Mouse (Mus musculus) ES-CJ7 (cell line): Measurements from ENCODE around the gene Cmklr1.

Source experiments
- DNase-seq: peaks from one replicate; pipeline ENCODE4 v3.0.0; 2011; ENCODE audit warnings: low read depth, low spot score

The Cmklr1 gene

DNA sequence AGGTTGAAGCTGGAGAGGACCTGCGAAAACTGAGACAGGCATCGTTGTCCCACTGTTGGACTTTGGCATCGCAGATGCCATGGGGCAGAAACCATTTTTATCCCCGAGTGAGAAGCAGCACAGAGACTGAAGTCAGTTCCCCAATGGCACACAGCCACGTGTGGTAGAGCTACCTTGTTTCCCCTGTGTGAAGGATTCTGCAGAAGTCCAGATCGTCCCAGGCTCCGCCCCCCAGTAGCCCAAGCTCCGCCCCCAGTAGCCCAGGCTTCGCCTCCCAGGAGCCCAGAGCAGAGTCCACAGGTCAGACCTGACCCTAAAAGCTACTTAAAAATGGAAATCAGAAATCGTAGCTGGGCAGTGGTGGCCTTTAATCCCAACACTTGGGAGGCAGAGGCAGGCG is 4.0 kb upstream of the Cmklr1 start:
- DNase-seq = peak; percentile 56

- peak; percentile 20 for DNase-seq
Observed at GRCm38 (mm10) chr5:113652215-113652614, 2.0 kb upstream of the Cmklr1 start.

- DNase-seq = no peak
Observed at GRCm38 (mm10) chr5:113648647-113649211, 1.5 kb downstream of the Cmklr1 start.

DNA sequence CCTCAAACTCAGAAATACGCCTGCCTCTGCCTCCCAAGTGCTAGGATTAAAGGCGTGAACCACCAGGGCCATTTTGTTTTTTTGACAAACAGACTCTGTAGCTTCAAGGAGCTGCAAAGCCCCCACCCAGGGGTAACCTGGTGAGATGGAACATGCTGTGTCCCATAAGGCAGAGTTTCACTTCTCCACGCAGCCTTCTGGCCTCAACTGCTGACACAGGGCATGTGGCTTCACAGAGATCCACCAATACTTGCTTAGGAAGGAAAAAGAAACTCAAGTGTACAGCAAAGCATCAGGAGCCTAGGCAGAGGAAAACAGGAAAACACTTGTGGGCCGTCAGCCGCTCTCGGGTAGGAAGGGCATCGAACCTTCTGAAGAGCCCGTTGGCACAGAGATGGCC is 3.1 kb downstream of the Cmklr1 start:
- DNase-seq = no peak

DNA sequence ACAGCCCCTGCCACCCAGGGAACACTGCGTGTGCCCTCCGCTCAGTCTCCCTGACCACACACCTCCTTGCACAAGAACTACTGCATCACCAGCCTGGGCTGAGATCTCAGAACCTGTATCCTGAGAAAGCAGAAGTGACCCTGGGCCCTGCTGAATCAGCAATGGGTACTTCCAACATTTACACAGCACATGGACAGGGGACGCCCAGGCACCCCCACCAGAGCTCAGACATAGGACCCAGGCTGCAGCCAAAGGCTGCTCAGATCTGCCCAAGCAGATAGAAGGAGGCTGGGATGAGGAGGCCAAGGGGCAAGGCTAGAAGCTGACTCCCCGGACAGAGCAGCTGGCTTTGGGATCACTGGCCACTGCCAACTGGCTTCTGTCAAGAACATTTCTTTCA is 5.7 kb downstream of the Cmklr1 start:
- DNase-seq = no peak

DNA sequence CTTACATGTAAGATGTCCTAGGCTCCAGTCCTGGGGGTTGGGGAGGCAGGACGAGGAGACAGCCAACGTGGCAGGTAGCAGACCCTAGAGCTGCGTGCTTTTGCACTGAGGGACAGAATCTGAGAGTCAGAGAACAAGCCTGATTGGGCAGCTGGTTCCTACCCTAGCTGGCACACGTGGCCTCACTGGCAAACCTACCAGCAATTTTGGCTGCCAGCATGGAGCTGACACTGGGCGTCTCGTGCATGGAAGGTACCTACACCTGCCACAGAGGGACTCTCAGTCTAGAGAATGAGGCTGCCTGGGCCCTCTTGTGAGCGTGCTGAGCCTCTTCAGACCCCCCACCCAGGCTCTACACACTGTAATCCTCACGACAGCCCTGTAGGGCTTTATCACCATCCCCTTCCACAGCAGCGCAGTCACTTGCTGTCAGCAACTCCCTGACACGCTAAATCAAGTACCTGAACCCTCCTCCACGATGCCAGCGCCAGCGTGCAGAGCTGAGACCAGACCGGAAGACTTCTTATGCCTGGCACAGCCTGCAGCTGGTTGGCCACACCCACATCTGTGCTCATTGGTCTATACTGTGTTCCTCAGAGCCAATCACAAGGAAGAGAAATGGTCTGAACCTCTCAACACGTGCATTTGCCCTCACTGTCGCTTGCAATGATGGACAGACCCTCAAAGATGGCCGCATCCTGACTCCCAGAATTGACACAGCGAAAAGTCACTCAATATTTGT is 6.9 kb downstream of the Cmklr1 start:
- DNase-seq = peak; percentile 87

- no peak for DNase-seq
Observed at GRCm38 (mm10) chr5:113641066-113641465, 9.2 kb downstream of the Cmklr1 start.

DNA sequence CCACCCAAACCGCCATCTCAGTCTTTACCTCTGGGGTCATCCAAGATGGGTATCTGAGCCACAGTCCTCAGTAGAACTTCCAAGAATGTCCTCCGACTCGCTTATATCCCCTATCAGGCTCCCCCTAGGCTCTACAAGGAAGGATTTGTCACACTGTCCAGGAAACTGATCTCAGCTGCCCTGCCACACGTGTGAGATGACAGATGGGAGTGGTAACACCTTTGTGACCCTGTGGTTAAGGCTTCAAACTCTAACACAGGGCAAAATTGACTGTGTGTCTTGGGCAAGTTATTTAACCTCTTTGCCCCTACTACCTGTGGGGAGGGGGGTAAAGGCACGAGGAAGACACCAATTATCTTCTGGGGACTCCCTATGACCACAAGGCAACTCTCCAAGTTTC is 11.1 kb downstream of the Cmklr1 start:
- DNase-seq = no peak

- no peak for DNase-seq
Observed at GRCm38 (mm10) chr5:113638055-113638454, 12.2 kb downstream of the Cmklr1 start.

GRCm38 (mm10) chr5:113637631-113638030 is 12.6 kb downstream of the Cmklr1 start:
- DNase-seq = no peak

DNA sequence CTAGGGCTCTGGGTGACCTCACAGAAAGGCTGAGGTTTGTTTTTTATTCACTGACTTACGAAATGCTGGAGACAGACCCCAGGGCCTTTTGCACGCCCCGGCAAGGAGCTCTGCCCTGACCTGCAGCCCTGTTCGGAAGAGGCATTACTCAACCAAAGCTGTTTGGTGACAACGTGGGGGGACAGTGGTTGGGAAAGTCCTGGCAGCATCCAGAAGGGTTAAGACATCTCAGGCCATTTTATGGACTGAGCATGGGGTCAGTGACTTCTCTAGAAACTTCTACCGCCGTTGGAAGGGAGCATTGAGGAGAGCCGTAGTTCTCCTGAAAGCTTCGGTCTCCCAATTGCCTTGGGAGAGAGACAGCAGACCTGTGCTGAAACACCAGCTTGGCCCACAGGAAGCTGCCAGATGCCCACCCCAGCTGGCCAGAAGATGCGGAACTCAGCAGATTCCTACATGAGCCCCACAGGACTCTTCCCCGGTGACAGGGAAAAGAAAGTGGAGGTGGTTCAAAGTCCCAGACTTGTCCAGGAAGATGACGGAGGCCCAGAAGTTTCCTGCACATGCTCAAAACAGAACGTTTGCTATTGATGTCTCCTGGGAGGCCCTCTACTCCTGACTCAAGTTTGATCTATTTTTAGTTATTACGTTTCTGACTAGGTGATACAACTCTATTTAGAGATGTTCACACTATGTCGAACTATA is 14.2 kb downstream of the Cmklr1 start:
- DNase-seq = no peak

DNA sequence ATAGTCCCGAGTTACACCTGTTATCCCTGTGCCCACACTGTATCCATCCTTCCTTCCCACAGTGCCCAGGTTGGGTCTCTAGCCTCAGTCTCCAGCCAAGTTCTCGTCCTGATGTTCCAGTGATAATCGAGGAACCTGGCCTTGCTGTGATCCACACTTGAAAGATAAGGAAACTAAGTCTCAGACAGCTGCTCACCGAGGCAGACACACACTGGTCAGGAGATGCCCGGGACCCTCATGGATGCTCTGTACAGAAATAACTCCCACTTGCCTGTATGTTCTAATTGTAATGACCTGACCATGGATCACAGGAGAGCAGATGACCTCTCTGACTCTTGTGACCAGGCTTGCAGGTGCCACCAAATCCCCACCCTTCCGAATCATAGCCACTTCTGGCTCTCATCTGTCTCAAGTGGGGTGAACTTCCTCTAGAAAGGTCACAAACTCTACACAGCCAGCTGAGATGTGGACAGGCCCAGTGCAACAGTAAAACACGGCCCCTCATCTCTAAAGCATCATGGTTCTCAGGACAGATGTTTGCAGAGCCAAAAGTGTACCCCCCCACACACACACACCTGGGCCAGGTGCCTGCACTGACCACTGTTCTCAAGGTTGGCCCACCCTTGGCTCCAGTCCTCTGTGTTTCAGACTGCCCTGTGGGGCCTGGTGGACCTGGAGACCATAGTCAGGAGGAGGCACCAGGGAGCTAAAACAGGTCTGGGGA is 15.2 kb downstream of the Cmklr1 start:
- no peak for DNase-seq

DNA sequence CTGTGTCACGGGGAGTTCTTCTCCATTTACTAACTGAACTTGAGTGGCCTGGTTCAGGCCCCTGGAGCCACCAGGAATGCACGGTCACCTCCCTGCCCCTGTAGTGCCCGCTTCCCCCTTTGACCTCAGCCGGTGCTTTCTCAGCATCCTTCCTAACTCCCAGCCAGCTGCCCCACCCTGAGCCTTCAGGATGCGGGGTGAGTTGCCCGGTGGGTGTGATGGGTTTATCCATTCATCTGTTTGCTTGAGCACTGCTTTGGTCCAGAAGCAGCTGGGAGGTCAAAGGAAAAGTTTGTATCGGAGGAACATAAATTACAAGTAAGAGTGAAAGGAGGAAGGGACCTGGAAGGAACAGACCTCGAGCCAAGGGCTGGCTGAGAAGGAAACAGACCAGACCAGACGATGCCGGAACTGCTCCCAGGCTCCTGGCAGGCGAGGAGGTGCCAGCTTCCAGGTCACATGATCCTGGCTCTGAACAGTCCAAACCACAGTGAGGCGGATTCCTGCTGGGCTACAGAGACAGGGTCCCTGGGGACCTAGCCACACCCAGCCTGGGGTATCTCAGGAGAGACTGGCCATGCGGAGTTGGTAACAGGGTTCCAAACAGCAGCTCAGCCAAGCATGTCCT is 16.1 kb downstream of the Cmklr1 start:
- DNase-seq = no peak

GRCm38 (mm10) chr5:113633037-113633714 is 17.1 kb downstream of the Cmklr1 start:
- DNase-seq = no peak

DNA sequence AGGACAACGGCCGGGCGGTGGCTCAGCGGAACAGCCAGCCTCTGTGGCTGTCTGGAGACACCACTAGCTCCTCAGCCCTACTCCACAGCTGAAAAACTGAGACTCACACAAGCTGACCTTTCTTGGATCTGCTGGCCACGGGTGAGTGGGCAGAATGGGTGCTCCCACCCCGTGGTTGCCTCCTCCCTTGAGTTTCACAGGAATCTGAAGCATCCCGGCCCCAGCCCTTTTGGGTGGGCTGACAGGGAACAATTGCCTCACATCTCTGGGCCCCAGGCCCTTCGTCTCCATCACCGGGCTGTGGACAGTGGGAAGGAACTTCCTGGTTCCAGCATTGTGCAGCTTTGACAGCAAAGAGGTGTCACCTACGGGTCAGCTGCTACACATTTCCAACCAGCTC is 20.1 kb downstream of the Cmklr1 start:
- no peak for DNase-seq

DNA sequence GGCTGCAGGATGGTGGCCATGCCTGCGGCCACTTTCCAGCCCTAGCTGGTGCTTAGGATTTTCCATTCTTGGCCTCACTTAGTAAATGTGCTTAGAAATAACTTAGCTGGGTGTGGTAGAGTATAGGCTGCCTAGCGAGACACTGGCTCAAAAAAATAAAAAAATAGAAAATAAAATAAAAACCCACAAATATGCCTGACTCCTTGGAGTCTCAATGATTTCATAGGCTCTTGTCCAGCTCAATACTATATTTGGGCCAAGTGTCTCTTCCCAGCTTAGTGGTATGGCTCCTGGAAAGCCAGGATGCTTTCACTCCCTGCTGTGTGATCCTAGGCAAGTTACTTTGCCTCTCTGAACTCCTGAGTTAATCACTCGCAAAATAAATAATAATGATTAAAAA is 21.0 kb downstream of the Cmklr1 start:
- DNase-seq = no peak

GRCm38 (mm10) chr5:113627820-113628437 is 22.3 kb downstream of the Cmklr1 start:
- no peak for DNase-seq

GRCm38 (mm10) chr5:113626991-113627390 is 23.2 kb downstream of the Cmklr1 start:
- DNase-seq = no peak

GRCm38 (mm10) chr5:113626352-113626751 is 23.9 kb downstream of the Cmklr1 start:
- no peak for DNase-seq

GRCm38 (mm10) chr5:113625068-113625467 is 25.2 kb downstream of the Cmklr1 start:
- no peak for DNase-seq

GRCm38 (mm10) chr5:113623052-113623451 is 27.2 kb downstream of the Cmklr1 start:
- DNase-seq = no peak
